Mouse (Mus musculus) layer of hippocampus, adult 2 months (tissue): ENCODE data around the gene Thsd7b. TPM values are rescaled to one million over a fixed set of nuclear protein-coding genes. Genes with fewer than 3 reads are reported as not detected.
"Not testable (repeated sequence)": the region's sequence is repeated elsewhere in the genome, so short reads cannot be mapped to it uniquely, and the experiment has no call there.

Experiments used
- DNase-seq, 2 experiments: peaks; one replicate each; pipeline ENCODE4 v3.0.0; 2022; ENCODE audit warnings: low spot score in 2 of 2
- H3K27ac ChIP-seq: fragments of 200-600 bp; 2 replicates; pipeline ENCODE4 v1.8.1; 2022
- H3K4me3 ChIP-seq: fragments of 200-600 bp; 2 replicates; pipeline ENCODE4 v1.8.1; 2022; ENCODE audit warnings: mild to moderate bottlenecking
- CTCF ChIP-seq: fragments of 200-600 bp; conservative IDR thresholded peaks from 2 replicates; pipeline ENCODE4 v1.8.1; 2022; ENCODE audit warnings: antibody characterized with exemption, mild to moderate bottlenecking, moderate library complexity
- total RNA-seq, 2 experiments: library from RNA; stranded (reverse); gene quantifications; 2 replicates each; pipeline ENCODE4 v1.2.3; 2021

Gene Thsd7b
- total RNA-seq, 2 experiments from 2014 or later: 16.0 to 17.8 TPM

DNA sequence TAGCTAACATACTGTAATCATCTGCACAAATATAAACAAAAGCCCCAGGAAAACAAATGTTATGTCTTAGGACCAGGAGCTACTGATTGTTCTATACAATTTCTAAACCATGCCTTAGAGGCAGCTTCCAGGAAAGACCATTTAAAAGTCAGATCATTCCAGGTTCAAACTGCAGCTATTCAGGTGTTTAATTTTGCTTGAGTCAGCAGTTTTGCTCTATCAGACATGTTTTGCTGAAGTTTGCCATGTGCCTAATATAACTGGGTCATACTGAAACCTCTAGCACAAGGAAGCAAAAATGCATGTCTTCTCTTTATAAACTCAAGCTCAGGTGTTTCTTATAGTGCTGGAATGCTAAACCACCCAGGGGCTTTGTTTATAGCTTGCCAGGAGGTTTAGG, 893.1 kb downstream of the Thsd7b start:
- Histone ChIP-seq H3K4me3 (no peak overlapping the region), H3K27ac (no peak overlapping the region)
- DNase-seq: no peak
- TF ChIP-seq CTCF: no peak

DNA sequence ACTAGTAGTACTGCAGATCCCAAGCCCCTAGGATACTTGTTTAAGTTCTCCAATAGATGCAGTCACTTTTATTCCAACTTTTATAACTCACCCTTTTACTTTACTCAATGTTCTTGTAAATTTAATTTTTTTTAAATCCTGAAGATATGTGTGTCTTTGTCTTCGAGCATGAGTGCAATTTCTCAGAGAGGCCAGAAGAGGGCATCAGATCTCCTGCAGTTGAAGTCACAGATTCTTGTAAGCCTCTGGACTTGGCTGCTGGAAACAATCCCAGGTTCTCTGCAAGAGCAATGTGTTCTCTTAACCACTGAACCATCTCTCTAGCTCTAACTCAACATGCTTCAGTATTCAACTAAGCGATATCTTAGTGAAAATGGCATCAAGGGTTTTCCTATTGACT, 894.2 kb downstream of the Thsd7b start:
- H3K27ac ChIP-seq: no peak overlapping the region
- H3K4me3 ChIP-seq: no peak overlapping the region
- DNase-seq: no peak
- TF ChIP-seq CTCF: peak; percentile 69

DNA sequence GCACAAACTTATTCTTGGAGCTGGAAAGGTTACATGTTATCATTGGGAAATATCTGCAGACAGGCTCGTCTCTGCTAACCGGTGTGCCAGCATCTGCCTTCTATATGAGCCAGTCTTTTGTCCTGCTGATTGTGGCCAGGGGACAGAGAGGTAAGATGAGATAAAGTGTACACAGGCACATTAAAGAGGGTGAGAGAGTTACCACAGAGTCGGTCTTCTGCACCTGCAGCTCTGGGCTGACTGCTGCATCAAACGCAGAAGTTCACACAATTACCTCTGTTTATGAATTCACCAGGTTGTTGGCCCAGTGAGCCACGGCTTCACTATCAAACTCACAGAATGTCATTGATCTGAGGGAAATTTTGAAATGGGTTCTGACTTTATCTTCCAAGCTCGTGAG, 896.8 kb downstream of the Thsd7b start:
- no peak for DNase-seq
- no peak for TF ChIP-seq CTCF
- Histone ChIP-seq H3K4me3 (no peak overlapping the region), H3K27ac (no peak overlapping the region)

DNA sequence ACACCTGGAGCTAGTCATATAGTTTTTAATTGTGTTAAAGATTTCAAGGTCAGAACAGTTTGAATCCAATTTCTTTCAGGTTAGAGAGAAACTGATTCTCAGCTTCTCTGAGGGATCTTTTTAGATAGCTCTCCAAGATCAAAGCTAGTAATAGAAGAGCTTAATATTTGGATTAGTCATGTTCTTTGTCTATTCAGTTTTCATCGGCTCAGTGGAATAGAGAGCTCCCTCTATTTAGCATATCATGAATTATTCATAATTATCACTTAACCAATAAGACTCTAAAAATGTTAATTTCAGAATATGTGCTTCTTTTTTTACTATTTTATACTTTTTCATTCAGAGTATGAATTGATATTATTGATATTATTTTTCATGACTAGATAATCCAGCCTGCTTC, 897.2 kb downstream of the Thsd7b start:
- no peak for DNase-seq
- Histone ChIP-seq H3K4me3 (no peak overlapping the region), H3K27ac (no peak overlapping the region)
- TF ChIP-seq CTCF: no peak

DNA sequence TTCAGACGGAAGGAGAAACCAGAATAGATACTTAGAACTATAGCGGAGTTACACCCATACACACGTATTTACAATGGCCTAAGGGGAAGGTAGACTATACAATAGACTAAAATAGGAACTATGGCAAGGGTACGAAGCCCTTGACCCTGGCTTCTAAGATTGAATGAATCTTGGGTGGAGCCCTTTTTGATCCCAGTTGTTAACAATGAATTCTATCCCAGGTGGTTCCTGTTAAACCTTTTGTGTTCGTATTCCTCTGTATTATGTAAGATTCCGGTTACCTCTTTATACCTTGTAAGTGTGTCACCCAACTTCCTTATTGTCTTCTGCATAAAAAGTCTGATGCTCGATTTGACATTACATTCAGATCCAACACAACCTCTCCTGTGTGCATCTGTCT, 913.7 kb downstream of the Thsd7b start:
- H3K27ac ChIP-seq, DNase-seq, H3K4me3 ChIP-seq: not testable (repeated sequence)

DNA sequence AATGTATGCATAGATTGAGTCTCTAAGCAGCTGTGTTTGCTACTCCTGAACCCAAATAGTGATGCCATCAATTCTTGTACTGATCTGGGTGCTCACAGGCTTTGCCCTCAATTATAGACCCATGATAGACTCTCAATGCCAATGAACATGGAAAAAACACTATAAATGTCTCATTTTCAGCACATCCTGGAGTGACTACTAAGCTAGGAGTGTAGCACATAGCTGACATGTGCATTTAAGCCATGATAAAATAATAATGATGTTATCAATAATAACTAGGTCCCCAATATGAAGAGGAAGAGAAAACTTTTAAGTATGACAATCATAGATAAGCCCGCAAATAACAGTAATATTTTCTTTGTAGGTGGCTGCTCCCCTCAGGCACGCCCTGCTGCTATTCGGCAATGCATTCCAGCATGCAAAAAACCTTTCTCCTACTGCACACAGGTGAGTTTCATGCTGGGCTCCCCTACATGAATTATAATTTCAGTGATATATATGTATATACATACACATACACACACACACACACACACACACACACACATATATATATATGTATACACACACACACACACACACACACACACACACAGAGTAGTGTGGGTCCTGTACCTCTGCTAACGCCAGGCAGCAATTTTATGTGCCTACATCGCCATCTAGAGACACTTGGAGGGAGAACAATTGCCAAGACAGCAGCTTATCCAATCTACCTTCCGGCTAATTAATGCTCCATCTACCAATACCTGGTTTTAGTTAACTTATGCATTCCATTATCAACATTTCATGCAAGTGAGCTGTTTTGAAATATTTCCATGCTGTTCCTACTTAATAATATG, 919.3 kb downstream of the Thsd7b start:
- H3K4me3 ChIP-seq: no peak overlapping the region
- DNase-seq: peak; percentile 52 to 64
- no peak overlapping the region for H3K27ac ChIP-seq
- peak; percentile 77 for TF ChIP-seq CTCF

DNA sequence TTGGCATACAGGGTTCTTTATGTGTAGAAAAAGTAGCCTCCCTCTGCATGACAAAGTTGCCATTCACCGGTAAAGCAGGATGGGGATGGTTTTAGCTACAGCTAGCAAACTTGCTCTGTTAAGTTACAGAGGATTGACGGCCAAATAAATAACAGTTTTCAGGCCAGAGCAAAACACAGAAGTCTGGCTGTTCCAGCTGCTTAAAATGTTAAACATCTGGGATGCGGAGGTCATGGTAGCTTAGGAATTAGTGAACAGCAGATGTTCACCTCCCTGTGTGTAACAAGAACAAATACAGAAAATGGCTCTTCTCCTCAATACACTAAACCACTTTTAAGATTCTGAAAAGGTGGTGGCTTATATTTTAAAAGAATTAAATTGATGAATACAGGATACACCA, 944.3 kb downstream of the Thsd7b start:
- Histone ChIP-seq H3K4me3 (no peak overlapping the region), H3K27ac (no peak overlapping the region)
- DNase-seq: no peak
- no peak for TF ChIP-seq CTCF

DNA sequence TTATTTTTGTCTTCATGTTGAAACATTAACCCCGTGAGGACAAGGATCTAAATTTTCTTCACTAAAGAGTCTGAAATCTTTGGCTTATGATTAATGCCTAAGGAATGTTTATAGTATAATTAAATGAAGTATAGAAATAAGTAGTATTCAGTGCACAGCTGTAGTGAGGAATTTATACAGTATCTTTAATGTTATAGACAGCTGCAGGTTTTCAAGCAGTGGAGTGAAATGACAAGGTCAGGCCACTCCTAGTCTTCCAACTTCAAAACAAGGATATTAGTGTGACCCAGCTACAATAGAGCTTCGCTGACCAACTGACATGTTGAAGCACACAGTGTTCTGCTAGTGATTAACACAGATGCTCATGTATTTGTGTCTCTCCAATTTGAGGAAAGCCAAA, 949.8 kb downstream of the Thsd7b start:
- H3K27ac ChIP-seq: no peak overlapping the region
- H3K4me3 ChIP-seq: no peak overlapping the region
- no peak for DNase-seq
- TF ChIP-seq CTCF: no peak

DNA sequence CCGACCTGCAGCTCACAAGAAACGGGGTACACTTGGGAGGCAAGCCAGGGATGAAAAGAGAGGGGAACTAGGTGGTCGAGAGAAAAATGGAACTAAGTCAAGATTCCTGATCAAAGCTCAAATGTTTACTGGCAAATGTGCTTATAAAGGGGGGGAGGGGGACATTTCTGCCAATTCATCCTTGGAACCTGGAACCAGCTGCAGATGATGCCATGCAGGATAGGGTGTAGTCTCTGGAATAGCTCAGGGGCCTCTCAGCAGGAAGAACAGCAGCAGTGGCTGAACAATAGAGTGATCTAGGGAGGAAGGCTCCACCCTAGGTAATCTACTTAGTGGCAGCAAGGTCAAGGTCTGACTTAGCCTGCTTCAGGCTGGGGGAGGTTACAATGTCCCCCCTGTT, 972.5 kb downstream of the Thsd7b start:
- no peak overlapping the region for H3K27ac ChIP-seq
- no peak for TF ChIP-seq CTCF
- no peak overlapping the region for H3K4me3 ChIP-seq
- no peak for DNase-seq

DNA sequence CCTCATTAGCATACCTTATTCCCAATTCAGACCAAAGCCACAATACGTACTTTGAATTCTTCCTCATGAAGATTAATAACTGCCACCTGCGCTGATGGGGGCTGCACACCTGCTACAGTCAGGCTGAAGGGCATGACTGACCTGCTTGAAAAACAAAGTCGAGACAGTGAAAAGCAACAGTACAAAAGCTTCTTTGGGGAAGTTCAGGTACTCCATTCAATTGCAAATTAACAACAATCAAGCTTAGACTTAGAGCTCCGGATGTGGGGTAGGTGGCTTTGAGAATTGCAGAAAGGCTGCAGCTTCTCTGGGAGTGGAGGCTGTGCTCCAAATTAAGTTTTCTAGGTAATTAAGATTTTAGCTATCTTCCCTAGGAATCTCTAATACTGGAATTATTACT, 973.2 kb downstream of the Thsd7b start:
- not testable (repeated sequence) for DNase-seq, H3K27ac ChIP-seq

DNA sequence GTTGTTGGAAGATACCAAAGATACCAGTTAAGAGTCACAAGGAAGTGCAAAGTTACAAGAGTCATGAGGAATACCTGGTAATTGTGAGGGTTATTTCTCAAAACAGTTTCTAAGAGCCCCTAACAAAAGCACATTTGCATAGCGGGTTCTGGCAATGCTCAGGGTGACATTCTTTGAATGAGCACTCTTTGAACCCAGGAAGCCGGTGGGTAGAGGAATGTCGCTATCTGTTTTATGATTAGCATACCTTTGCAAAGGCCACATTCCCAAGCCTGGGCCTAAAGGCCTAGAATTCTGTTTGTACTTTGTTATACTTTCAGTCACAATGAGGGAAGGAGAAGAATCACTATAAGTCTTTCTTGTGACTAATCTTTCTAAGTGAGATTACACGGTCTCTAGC, 973.8 kb downstream of the Thsd7b start:
- H3K27ac ChIP-seq, DNase-seq, H3K4me3 ChIP-seq: not testable (repeated sequence)

More for the DNA sequence above, 973.2 kb downstream of the Thsd7b start:
- H3K4me3 ChIP-seq: not testable (repeated sequence)

DNA sequence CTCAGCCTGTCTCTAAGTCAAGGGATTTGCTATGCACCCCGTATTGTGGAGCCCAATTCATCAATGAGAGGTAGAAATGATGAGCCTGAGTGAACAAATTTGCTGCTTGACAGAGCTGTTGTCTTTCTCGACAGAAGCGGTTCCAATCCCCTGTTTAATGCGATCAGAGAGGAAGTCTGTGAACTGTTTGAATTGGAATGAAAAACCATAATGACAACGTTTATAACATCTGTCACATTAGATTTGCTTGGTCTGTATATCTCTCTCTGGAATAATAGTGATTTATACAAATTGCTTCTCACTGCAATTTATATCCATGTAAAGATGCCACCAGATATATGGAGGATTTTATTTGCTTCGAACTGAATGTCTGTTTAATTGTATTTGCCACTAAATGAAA, 988.9 kb downstream of the Thsd7b start:
- no peak for DNase-seq
- TF ChIP-seq CTCF: no peak
- Histone ChIP-seq H3K4me3 (no peak overlapping the region), H3K27ac (no peak overlapping the region)
